Mouse (Mus musculus): ENCODE data around the gene Irak4.

Gene Irak4

DNA sequence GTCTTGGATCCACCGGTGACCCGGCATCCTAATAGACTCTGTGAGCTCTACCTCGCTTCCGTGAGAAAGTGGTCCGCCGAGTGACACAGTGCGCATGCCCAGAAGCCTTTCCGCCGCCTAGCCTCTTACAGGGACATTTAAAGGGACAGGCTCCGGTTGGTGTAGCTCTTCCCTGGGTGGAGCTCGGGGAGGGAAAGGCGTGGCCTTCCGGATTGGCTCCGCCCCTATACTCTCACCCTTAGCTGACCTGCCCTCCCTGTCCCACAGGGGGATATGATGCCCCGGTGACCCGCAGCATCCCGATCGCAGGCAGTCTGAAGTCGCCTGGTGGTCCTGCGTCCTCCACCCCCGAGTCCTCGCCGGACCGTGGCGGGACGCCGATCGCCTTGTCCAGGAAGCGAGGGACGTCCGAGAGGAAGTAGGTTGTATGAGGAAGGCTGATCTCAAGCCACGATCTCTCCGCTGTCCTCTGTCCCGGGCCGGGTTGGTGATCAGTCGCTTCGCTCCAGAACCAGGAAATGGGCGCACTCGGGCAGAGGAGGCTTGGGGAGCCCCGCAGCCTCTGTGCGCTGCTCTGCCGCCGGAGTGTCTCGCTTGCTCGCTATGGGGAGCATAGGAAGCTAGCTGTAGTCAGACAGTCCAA lies at the start of gene Irak4, which contains the start of gene Pus7l:
Gene Irak4 (plus strand): TSS at position 235 of the 643 bp plus-strand sequence.
Gene Pus7l (minus strand): TSS at position 139 of the 643 bp plus-strand sequence.
- peak; percentile 92 for DNase-seq

DNA sequence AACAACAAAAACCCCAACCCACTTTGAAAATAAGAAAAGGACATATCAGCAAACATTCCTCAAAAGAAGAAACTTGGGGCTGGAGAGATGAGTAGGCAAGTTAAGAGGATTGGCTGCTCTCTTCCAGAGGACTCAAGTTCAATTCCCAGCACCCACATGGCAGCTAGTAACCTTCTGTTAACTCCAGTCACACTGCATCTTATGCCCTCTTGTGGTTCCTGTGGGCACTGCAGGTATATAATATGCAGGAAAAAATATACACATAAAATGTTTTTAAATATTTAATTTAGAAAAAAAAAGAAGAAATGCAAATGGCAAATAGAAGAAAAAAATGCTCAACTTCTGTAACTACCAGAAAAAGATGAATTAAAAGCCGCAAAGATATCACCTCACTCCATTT lies 49.0 kb upstream of the Irak4 start:
- DNase-seq: no peak

DNA sequence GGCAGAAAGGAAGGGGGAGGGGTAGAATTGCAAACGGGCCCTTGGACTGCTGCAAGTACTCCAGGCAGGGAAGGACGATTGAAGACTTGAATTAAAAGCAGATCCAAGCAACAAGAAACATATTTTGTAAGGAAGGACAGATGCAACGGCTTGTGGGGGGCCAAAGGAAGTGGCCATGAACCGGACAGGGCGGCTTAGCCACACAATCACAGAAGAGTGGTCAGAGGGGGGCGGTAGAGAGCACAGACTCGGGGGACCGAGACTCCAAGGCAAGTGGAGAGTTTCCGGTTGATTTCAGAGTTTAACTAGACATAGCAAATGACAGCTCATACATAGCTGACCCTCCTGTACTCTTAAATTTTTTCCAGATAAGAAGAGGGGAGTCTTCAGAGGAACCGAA lies 47.5 kb upstream of the Irak4 start:
- DNase-seq: no peak

DNA sequence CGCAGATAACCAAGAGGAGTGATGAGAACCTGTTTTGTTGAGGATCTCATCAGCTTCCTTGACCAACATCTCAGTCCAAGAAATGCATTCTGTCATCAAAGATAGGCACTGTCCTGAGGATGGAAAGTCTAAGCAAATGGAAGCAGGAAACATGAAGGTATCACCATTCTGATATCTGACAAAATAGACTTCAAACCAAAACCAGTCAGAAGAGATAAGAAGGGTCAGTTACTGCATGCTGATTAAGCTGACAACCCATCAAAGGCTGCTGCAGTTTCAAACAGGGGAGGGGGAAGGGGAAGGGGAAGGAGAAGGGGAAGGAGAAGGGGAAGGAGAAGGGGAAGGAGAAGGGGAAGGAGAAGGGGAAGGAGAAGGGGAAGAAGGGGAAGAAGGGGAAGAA lies 44.2 kb upstream of the Irak4 start:
- no peak for DNase-seq

DNA sequence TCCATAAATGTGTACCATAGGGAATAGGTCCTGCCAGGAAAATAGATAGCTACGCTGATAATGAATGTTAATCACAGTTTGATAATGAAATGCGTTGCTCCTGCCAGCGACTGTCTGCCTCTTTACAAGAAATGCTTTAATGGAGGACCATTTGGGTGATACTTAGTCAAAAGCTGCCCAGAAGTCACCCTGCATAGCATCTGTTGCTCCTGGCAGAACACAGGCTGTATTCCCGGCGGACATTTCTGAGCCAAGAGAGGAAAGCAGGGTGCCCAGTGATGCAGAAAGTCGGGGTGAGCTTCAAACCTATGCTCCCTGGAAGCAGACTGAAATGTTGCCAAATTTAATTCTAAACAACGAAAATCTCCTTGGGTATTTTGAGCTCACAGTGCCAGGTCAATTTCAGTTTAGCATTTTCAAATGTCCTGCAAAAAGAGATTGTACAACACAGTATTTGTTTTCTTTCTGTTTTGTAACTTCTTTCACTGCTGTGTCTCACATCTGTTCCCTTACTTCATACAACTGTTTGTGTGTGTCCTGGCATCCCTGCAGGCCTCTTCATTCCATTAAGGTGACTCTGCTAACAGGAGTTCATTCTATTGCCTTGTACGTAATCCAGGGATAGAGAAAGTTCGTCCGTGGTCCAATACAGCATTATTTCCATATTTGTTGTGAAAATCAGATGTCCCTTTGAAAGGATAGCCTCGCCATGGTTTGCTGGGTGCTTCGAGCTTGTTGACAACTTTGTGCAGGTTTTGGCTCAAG lies 39.8 kb upstream of the Irak4 start:
- DNase-seq: no peak

DNA sequence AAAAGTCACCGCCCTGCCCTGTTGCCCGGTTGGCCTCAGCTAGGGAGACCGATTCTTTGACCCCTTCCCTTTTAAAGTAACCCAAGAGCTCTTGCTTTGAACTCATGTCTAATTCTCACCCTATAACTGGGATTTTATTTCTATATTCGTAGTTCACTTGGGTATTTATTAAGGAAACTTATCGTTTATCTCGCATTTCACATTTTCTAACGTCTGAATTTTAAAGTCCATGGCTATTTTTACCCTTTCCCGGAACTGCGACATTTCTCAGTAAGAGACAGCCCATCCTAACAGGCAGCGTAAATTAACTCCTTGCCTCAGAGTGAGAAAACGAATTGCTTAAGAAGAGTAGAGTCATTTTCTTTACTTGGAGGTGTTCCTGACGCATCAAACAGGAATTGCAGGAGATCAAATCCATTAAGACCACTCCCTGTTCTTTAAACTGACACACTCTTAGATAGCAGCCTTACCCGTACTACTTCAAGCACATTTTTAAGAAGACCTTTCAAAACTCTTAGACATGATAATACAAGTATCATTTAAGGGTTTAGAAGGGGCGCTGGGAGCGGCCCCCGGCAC lies 25.4 kb upstream of the Irak4 start:
- DNase-seq: no peak

DNA sequence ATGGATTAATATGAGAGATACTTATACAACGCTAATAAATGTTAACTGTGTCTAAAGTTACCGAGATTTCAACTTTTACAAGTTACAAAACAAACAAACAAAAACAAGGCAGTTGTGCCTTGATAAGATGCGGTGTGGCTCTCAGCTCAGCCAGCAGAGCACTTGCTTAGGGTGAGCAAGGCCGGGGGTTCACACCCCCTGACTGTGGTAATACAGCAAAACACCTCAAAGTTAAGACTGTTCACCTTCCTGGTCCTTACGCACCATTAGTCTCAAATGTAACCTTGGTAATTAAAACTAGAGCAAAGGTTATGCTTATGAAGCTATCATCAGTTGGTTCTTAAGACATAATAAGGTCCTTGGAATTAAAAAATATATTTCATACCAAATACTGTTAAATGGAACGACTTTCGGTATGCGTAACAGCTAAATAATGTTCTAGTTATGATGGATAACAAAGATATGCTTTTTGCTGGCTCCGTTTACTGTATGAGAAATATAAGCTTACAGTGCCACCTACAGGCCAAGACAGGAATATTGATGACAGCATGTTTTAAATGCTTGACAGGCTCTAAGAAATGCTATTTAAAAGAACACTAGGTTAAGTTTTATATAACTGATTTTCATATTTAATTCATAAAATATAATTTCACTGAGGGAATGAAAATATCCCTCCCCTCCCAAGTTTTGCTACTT lies 23.1 kb upstream of the Irak4 start:
- no peak for DNase-seq

DNA sequence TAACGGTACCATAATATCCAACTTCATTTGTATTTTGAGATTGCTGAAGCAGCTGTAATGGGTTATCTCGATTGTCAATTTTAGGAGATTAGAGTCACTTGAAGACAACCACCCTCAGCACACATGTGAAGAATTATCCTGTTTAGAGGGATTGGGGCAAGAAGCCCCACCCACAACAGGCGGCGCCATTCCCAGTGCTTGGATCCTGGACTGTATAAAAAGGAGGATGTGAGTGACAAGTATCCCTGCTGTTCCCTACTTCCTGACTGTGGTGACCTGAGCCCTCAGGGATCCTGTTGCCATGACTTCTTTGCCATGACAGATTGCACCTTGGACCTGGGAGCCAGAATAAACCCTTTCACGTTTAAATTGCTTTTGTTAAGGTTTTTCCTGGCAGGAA lies 22.5 kb upstream of the Irak4 start:
- no peak for DNase-seq

DNA sequence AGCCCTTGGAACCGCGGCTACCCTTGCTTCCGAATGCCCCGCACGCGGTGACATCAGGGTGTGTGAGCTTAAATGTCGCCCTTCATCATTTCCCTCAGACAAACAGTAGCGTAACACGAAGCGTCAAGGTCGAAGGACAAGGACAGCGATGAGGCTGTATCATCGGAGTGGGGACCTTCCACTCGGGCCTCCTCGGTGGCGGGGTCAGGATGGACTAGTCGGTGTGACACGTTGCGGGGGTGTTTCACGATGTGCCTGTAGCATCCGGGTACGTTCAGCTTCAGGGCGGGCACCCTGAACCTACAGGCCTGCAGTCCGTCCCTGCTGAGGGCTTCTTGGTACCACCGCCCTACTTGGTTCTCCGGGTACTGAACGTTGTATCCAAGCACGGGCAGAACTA lies 20.2 kb upstream of the Irak4 start:
- no peak for DNase-seq

DNA sequence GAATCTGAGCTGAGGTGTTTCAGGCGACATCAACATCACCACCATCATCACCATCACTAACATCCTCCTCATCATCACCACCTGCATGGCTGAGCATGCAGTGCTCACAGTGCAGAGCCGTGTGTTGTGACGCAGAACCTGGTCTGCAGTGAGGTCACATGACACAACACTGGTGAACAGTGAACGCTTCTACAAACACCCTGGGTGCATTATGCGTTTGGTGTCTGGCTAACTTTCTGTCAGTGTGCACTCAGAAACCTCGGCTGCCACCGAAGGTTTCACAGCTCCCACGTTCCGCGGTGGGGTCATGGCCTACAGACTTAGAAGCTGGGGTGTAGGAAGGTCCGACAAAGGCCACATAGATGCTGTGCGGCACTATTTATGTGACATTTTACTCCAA lies 18.5 kb upstream of the Irak4 start:
- DNase-seq: no peak

DNA sequence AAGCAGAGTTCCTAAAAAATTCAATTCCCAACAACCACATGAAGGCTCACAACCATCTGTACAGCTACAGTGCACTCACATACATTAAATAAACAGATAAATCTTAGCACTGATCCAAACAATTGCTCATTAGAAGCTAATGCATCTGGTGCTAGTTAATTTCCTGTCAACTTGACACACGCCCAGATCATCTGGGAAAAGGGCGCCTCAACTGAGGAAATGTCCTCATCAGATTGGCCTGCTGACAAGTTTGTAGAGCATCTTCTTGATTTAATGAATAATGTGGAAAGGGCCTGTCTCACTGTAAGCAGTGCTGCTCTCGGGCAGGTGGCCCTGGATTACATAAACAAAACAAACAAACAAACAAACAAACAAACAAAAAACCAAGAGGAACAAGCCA lies 12.9 kb upstream of the Irak4 start:
- no peak for DNase-seq

DNA sequence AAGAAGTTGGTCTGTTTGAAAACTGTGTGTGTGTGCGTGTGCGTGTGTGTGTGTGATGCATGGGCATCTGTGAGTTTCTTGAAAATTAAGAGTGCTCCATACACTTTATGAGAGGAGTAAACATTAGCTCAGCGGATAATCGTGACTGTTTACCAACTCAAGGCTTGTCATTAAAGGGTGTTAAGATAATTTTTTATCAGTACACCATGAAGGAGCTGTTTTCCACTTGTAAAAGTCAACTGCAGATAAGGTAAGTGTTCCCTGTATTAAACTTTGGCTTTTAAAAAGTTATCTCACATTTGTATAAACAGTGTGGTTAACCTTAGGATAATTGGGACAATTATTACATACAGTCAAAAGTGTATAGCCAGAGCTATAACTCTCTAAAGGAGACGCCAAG lies 11.1 kb upstream of the Irak4 start:
- no peak for DNase-seq

DNA sequence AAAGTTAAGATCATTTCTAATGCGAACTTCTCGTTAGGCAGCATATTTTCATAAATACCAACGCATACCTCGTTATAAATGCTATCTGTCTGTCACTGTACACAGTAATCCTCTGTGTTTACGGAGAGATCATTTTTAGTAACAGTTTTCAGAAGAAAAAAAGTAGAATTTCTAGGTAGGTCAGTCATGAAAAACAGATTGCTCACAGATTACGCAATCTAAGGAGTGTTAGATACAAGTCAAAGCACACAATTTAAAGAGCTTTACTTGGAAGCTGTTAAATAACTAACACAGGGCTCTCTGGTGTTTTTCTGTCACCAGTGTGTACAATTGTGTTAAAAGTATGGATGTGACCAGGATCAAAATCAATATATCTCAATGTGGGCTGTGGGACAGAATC lies 10.5 kb upstream of the Irak4 start:
- no peak for DNase-seq

DNA sequence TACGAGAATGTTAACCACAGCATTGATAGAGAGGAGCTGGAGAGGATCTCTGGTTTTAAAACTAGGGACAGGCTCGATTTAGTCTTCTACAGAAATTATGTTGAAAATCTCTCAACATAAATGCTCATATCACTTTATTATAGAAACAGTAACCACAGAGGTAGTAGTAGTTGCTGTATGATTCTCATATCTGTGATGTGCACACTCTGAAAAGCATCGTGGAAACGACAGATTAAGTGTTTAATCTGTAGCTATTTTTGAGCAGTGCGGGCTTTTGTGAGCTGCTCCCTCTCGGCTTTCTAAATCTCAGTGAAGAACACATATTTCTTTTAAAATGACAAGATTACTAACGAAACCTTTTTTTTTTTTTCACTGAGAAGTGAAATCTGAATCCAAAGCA lies 7.9 kb upstream of the Irak4 start:
- DNase-seq: no peak

DNA sequence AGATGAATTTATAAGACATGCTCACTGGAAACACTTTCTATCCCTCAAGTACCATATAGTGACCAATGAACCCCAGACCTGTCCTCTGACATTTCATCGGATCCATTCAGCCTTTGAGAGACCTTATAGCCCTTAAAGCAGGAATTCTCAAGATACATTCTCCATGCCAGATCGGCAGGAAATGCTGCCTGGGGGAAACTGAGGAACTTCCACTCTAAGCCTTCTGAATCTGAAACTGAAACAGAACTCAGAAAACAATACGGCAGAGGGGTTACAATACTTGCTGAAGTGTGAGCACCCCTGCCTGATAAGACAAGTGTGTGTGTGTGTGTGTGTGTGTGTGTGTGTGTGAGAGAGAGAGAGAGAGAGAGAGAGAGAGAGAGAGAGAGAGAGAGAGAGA lies 4.1 kb upstream of the Irak4 start:
- no peak for DNase-seq

DNA sequence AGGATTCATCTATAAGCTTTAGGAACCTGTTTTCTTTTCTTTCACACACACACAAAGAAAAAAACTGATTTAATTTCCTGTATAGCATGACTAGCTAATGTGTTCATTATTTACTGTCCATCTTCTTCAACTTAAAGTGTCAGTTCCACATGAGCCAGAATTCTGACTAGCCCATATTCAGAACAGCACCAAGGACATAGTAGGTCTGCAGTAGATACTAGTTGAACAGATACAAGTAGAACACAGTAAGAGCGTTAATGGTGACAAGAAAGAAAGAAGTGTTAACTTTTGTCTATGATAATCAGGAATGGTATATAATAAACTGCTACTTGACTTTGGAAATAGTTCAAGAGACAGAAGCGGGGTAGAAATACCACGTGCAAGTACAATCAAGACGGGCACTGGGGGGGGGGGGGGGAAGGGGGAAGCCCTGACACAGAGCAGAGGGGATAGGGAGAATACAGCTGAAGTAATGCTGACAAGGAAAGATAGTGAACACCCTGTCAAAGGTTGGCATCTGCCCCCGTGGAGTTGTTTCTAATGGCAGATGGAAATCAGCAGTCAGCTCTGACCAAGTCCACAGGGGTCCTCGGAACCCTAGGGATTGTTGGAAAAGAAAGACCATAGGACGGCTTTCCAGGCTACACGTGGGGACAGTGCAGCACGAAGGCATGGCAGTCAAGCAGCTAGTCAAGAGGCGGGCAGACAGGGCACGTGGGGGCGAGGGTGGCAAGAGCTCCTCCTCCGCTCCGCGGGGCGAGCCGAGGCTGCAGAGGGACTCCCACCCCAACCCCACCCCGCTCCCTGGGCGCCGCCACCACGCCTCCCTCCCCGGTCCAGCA lies 655 bp upstream of the Irak4 start:
- no peak for DNase-seq

DNA sequence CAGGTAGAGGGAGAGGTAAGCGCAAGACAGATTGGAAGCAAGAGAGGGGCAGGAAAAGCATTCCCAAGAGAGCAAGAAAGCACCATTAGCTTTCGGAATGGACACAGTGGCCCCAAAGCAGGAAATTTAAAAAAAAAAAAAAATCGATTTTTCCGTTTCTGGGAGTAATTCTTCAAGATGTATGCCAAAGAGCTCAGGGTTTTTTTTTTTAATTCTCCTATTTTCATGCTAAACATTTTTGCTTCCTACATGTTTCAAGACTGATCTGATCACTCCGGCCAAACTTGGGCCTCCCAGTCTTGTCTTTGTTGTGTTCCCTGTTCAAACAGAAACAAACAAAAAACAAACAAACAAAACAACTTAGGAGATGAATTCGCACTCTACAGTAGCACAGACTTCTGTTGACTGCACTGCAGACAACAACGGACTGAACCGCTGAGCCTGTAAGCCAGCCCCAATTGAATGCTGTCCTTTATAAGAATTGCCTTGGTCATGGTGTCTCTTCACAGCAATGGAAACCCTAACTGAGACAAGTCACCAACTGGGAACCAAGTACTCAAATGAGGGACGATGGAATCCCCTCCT lies 701 bp downstream of the Irak4 start:
- DNase-seq: no peak

DNA sequence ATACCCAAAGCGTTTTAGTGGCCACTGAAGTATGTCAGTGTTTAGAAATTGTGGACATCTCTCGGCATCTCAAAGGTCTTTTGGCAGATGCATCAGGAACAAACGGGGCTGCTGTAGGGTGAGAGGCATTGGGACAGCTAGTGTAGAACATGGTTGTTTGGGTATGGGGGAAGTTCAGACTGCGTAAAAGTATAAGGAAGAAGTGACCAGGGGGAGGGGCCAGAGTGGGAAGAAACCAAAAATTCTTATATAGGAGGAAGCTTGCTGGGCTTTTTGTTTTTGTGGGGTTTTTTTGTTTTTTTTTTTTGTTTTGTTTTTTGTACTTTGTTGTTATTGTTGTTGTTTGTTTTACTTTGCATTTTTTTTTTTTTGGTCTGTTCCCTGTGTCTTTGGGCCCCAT lies 1.4 kb downstream of the Irak4 start:
- no peak for DNase-seq

DNA sequence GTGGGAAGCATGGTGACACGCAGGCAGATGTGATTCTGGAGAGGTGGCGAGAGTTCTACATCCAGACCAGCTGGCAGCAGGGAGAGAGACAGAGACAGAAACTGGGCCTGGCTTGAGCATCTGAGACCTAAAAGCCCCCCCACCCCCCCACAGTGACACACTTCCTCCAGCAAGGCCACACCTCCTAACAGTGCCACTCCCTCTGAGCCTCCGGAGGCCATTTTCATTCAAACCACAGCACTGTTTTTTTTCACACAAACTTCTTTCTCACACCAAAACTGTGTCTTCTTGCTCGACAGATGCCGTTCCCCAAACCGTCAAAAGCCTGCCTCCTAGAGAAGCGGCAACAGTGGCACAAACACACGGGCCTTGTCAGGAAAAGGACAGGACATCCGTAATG lies 10.1 kb downstream of the Irak4 start:
- no peak for DNase-seq

DNA sequence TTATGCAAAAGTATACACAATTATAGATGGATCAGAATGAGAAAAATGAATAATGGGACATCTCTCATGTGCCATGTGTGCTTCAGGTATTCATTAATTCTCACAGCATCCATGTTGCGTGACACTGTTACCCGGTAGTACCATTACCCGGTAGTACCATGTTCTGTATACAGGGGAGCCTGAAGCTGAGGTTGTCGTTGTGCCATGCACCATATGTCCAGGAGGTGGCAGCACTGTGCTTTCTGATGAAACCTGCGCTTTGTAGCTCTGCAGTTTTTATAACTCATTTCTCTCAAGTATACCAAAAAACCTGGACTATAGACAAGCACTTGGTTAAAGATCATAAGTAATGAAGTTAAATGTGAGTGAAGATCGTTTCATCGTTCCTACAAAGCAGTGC lies 14.0 kb downstream of the Irak4 start:
- DNase-seq: peak; percentile 94

DNA sequence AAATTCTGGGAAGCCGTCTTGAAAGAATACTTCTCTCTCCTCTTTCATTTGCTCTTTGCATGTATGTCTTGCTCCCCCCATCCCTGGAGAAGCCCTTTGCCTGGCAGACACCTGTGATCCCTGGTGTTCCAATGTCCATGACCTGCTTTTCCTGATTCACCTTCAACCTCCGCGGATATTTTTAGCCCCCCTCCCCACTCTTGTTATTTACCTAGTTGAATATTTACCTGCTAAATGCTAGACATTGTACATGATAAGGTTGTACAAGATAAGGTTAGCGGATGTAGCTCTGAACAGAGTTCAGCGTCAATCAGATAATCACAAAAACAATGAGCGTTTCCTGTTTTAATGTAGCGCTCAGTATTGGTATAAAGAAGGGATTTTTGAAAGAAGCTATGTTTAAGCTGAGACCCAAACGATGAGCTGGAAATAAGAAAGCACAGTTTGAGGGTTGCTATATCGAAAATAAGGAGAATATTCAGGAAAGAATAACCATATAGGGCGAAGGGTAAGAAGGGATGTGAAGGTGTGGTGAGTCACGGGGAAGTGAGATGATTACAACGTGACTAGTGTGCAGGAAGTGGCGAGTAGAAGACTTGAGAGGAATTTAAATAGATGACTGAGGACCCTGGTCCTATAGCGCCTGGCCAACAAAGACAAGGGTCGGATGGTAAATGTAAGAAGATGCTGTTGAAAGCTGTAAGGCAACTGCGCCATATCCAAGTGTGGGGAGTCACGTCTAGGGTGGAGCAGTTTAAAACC lies 15.6 kb downstream of the Irak4 start:
- DNase-seq: no peak

DNA sequence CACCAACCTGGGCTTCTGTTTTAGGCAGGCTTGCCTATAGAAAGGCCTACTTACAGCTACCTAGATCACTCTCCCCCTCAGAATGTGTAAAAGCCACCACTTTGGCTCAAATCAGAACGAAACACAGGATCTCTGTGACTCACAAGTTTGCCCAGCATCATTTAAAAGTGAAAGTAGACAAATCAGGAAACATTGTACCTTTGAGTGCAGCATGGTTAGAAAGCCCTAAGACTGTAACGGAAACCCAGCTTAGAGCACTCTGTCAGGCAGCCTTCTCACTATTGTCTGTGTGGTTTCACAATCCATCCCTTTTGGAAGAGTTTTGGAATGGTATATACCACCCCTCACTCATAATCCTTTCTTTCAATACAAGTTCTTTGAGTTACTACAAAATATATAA lies 21.5 kb downstream of the Irak4 start:
- no peak for DNase-seq
